Mouse (Mus musculus) ovary, adult 18-20 months (tissue): ENCODE results near the gene Gamt.

Experiments
- DNase-seq: peaks from one replicate; pipeline ENCODE4 v3.0.0; 2022; ENCODE audit warnings: low spot score, mixed read lengths

The Gamt gene

DNA sequence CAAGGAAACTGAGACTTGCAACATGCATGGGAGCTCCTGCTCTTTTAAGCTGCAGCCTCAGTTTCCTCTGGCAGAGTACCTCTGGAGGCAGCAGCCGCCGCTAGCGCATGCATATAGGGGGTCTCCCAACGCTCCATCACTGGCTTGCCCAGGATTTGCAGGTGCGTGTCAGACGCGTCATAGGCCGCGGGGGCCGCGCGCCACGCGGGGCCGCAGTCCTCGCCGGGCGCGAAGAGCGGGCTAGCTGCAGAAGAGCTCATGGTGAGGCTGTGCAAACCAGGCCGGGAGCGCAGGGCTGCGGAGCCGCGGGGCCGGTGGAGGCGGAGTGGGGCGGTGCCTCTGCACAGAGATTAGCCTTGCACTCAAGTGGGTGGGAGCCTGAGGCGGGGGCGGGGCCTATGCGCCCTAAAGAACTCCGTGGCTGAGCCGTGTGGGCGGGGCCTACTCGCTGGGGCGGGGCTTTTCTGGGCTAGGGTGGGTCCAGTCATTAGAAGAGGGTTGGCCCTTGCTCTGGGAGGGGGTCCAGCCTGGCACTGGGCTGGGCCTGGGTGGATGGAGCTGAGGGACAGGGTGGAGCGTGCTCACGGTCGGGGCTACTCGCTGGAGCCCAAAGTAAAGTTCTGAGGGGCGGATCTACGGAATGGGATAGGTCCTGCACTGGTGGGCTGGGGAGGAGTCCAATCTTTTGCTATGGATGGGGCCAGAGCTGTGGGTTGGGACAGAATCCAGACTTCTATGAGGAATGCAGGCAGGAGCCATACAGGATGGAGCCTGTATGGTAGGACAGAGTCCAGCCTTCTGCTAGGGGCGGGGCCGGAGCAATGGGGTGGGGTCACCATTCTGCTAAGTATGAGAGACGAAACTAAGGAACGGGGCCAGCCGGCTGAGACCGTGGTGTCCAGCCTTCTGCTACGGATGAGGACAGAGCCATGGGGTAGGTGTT, at the start of gene Gamt, which contains the start of gene Dazap1:
Gene Gamt, minus strand, starts transcription at position 371 of the 943 bp plus-strand sequence.
Gene Dazap1, plus strand, starts transcription at position 845 of the 943 bp plus-strand sequence.
- peak; percentile 97 for DNase-seq

DNA sequence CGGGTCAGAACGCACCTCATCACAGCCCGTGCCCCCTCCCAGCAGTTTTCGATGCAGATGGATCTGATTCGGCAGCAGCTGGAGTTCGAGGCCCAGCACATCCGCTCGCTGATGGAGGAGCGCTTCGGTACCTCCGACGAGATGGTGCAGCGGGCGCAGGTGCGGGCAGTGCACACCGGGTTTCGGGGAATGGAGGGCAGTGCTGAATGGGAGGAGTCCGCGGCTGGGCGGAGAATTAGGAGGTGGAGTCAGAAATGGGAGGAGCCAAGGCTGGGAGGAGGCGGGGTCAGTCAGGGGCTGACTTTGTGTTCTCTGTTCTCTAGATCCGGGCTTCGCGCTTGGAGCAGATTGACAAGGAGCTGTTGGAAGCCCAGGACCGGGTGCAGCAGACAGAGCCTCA, 44.0 kb upstream of the Gamt start:
- DNase-seq: no peak

GRCm38 (mm10) chr10:80304458-80304857, 43.6 kb upstream of the Gamt start:
- DNase-seq: no peak

DNA sequence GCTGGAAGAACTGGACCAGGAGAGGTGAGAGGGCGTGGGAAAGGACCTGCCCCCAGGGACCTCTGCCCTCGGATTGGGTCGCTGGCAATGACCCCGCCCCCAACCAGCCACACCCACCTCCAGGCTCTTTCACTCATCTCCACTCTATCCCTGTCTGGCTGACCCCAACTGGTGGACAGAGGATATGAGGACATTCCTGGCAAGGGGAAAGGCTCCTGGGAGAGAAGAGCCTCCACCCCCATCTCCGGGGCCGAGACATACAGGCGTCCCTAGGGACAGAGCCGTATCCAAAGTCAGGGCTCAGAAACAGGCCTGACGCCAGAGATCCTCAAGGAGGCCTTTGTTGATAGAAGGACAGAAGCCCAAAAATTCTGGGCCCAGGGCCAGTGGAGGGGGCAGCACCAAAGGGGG, 41.7 kb upstream of the Gamt start:
- DNase-seq: peak; percentile 44

GRCm38 (mm10) chr10:80302082-80302355, 41.2 kb upstream of the Gamt start:
- DNase-seq: no peak

GRCm38 (mm10) chr10:80301256-80302081, 40.7 kb upstream of the Gamt start:
- DNase-seq: no peak

DNA sequence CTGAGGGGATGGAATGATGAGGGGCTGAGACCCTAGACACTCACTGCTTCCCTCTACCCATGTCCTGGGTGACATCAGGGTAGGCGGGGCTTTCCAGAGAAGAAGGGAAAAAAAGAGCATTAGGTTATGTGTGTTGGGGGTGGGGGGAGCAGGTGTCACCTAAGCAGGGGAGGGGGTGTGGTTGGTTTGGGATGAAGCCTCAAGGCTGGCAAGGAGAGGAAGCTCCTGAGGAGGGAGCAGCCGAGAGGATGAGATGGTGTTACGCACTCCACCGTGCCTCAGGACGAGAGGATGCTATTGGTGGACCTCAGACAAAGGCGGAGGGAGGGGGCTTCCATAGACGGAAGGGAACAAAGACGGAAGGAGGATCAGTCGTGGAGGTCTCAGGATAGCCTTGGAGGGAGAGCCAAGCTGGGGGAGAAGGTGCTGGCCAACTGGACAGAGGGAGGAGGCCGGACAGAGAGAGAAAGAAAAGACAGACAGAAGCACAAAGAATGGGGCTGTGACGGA, 39.9 kb upstream of the Gamt start:
- DNase-seq: no peak

DNA sequence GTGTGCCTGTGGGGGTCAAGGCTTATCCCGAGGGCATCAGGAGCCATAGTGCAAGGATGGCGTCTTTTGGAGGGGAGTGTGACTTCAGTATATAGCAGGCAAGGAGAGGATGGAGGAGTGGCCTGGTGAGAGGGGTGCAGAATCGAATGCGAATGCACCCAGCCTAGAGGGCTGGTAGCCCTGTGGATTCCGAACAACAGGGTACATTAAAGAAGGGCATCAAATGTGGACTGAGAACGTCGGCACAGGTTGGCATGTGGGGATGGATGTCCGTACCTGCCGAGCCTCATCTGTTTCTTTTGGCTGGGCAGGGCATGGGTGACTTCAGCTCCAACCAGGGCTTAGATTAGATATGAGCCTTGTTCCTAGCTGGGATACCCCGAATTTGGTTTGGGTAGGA, 39.0 kb upstream of the Gamt start:
- DNase-seq: no peak

GRCm38 (mm10) chr10:80299301-80299700, 38.5 kb upstream of the Gamt start:
- DNase-seq: no peak

GRCm38 (mm10) chr10:80298571-80299281, 37.9 kb upstream of the Gamt start:
- no peak for DNase-seq

DNA sequence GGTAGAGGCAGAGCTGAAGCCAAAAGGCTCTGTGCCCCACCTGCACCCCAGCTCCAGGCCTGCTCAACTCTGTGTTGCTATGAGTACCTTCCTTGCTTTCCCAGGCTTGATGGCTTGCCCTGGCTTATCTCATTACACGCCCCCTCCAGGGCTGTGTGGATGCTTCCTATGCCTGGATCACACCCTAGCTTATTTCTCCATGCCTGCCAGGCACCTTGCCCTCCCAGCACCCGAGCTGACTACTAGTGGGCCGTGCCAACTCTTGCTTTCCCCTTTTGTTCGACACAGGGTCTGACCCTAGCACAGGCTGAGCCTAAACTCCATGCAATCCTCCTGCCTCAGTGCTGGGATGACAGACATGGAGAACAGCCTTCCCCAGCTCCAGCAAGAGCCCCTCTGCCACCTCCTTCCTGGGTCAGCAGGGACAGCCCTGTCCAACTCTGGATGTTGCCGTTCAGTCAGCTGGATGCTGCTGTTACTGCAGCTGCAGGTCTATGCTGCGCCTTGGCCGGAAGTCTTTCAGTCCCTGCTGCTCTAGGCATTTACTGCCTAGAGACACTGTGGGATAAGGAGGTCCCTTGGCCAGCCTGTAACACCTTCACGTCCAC, 36.8 kb upstream of the Gamt start:
- DNase-seq: no peak

DNA sequence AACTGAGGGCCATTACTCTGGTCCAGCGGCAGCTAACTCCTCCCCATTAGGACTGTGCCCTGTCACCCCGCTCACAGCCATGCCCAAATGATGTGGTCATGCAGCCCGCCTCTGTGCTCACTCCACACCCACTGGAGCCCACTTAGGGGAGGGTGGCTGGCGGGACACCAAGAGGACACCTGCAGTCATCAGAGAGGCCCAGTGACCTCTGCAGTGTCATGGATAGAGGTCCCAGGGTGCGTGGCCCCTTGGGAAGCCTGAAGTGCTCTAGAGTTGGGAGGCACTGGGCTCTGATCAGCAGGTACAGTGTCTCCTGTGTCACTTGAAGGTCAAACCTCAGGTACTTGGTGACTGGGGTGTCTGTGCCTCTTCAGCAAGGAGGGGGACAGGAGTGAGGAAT, 36.0 kb upstream of the Gamt start:
- DNase-seq: no peak

DNA sequence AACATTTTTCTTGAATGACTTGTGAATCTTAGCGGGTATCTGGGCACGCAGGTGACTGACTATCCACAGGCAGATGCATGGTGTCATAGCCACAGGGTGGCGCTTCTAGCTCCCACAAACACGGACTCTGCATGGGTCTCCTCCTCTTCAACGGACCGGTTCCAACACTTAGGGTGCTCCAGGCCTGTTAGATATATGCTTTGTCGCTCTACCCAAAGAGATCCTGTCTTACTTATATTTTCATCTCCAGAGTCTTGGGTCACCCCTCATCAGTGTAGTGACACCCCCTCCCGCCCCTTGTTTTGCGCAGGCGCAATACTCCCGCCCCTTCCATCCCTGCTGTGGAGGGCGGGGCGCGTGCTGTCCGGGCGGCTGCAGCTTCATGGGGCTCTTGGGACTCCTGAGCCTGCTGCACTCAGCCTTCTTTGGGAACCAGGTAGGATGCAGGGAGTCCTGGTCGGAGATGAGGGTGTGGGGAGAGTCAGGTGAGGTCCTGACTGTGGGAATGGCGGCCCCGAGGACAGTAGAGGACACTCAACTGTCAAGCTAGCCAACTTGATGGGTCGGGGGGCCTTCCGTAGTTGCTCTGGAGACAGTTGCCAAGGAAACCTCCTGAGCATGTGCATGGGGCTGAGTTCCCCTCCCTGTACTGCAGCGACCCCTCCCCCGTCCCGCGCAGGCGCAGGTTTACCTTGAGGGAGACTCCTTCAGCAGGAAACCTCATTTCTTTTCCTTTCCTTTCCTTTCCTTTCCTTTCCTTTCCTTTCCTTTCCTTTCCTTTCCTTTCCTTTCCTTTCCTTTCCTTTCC, 35.0 kb upstream of the Gamt start, which contains the start of gene Apc2:
Gene Apc2, plus strand, starts transcription at position 360 of the 808 bp plus-strand sequence.
- DNase-seq: peak; percentile 39

- DNase-seq: no peak
These were observed 34.0 kb upstream of the Gamt start for GRCm38 (mm10) chr10:80294788-80295303.

- no peak for DNase-seq
These were observed 33.5 kb upstream of the Gamt start for GRCm38 (mm10) chr10:80294311-80294710.

- DNase-seq: no peak
These were observed 32.5 kb upstream of the Gamt start for GRCm38 (mm10) chr10:80293325-80293724.

GRCm38 (mm10) chr10:80292251-80293146, 31.7 kb upstream of the Gamt start, which contains the start of gene Rps15:
Gene Rps15 (plus strand): TSS chr10:80292453.
- peak; percentile 90 for DNase-seq

DNA sequence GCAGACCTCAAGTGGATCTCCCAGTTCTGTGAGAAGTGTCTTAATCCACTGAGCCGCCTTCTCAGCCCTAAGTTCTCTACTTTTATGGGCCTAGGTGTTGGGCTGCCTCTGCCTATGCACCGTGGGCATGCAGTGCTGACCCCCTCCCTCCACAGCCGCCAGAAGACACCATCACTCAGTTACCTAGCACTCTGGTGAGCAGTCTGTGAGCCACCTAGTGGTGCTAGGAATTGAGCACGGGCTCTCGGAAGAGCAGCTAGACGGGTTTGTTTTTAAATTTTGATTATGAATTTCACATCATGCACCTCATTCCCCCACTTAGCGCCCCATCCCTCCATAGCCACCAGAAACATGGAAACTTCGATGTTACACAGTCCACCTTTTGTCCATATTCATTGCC, 27.8 kb upstream of the Gamt start:
- no peak for DNase-seq

DNA sequence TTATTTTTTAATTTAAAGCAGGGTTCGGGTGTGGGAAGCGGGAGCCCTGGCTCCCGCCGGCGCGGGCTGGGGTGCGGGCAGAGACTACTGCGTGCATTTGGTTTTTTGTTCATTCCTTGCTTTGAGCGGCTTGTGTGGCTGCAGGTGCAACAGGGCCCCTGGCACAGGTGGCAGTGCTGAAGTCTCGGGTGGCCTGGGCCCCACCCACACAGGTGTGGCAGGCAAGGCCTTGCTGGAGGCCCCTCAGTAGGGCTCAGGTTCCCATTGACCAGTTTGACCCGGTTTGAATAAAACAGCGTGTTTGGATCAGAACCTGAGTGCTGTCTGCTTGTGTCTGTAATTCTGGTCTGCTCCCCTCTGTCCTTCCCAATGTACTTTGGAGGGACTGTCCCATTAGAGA, 27.3 kb upstream of the Gamt start:
- no peak for DNase-seq
